ENCODE assay signal across 15 mouse cellular contexts in genomic region chr1:183194151-183194550, GRCm38 (mm10). TPM values are rescaled to one million over a fixed set of nuclear protein-coding genes. Genes with fewer than 3 reads are reported as not detected.
A peak's percentile ranks its signal among the peaks of the same experiment; 100 is the strongest.
DNase-seq lines count a peak whose midpoint lies in the region; ATAC-seq and TF ChIP-seq lines count a peak whose summit lies in the region.
"Had no signal": no experiment of that assay in that cellular context is flagged by ENCODE, and none has a peak within 500 bp of the region (broad histone marks: within the 10 kb centered on the region; RNA-seq: fewer than 3 reads in every experiment).

No protein-coding gene starts in this region.

- TF ChIP-seq CTCF in forebrain, postnatal 0 days (IDR thresholded peaks at IDR 0.05; ENCODE audit: low read depth): no peak
- no peak for TF ChIP-seq CTCF in lung, postnatal 0 days (IDR thresholded peaks at IDR 0.05)

- no peaks in the 10 kb centered on the region for H3K9me3 ChIP-seq in forebrain, postnatal 0 days (ENCODE audit: low read length)
- no peaks in the 10 kb centered on the region for H3K9me3 ChIP-seq in forebrain, embryonic 11.5 days (ENCODE audit: control insufficient read depth, low read length)
- no peaks in the 10 kb centered on the region for H3K9me3 ChIP-seq in limb, embryonic 12.5 days
- H3K9me3 ChIP-seq in limb, embryonic 10.5 days (replicated peaks): no peaks in the 10 kb centered on the region
- H3K9me3 ChIP-seq in embryonic facial prominence, embryonic 15.5 days (replicated peaks): no peaks in the 10 kb centered on the region
- H3K9me3 ChIP-seq in lung, postnatal 0 days (ENCODE audit: low read length): no peaks in the 10 kb centered on the region
- H3K9me3 ChIP-seq: hindbrain, embryonic 12.5 days had no signal

- peak; percentile 56 for DNase-seq in forebrain, postnatal 0 days
- DNase-seq in forebrain, embryonic 11.5 days (ENCODE audit: low spot score): no peak
- DNase-seq in limb, embryonic 10.5 days (ENCODE audit: low spot score): no peak
- peak; percentile 45 for DNase-seq in lung, postnatal 0 days (ENCODE audit: low spot score)
- no peak for DNase-seq in adrenal gland, postnatal 4 days (ENCODE audit: low spot score in 2 of 2)
- no peak for DNase-seq in testis, postnatal 14 days (ENCODE audit: low spot score)
- DNase-seq: cerebellum, postnatal 25 days; right cerebral cortex, postnatal 25 days; thymus, postnatal 25 days had no signal

- no peak overlapping the region for H3K4me3 ChIP-seq in forebrain, postnatal 0 days (ENCODE audit: low read depth, low read length)
- no peak overlapping the region for H3K4me3 ChIP-seq in forebrain, embryonic 11.5 days (ENCODE audit: low read depth, low read length)
- H3K4me3 ChIP-seq in limb, embryonic 12.5 days (replicated peaks): no peak overlapping the region
- H3K4me3 ChIP-seq in limb, embryonic 10.5 days: no peak overlapping the region
- H3K4me3 ChIP-seq in embryonic facial prominence, embryonic 15.5 days (replicated peaks): no peak overlapping the region
- H3K4me3 ChIP-seq in lung, postnatal 0 days (ENCODE audit: low read depth, low read length): 0 out of 2 replicates have a peak overlapping the region, but pooled peaks have one; percentile 8
- H3K4me3 ChIP-seq: hindbrain, embryonic 12.5 days had no signal

- no peak overlapping the region for H3K27ac ChIP-seq in forebrain, postnatal 0 days (ENCODE audit: low read depth, low read length)
- no peak overlapping the region for H3K27ac ChIP-seq in forebrain, embryonic 11.5 days (ENCODE audit: low read depth, low read length)
- H3K27ac ChIP-seq in limb, embryonic 12.5 days: peak overlapping the region; percentile 71; the same call in 1 of the 2 replicates
- no peak overlapping the region for H3K27ac ChIP-seq in limb, embryonic 10.5 days
- peak overlapping the region; percentile 24 for H3K27ac ChIP-seq in embryonic facial prominence, embryonic 15.5 days (replicated peaks)
- no peak overlapping the region for H3K27ac ChIP-seq in lung, postnatal 0 days (ENCODE audit: low read length)
- H3K27ac ChIP-seq: hindbrain, embryonic 12.5 days; liver, embryonic 14.5 days had no signal

- H3K36me3 ChIP-seq in forebrain, postnatal 0 days (ENCODE audit: insufficient read depth): no peaks in the 10 kb centered on the region
- no peaks in the 10 kb centered on the region for H3K36me3 ChIP-seq in forebrain, embryonic 11.5 days (ENCODE audit: control insufficient read depth, insufficient read depth, low read length)
- no peaks in the 10 kb centered on the region for H3K36me3 ChIP-seq in limb, embryonic 12.5 days
- H3K36me3 ChIP-seq in limb, embryonic 10.5 days: peaks cover 3% of the 10 kb centered on the region; the same call in 1 of the 2 replicates
- H3K36me3 ChIP-seq in embryonic facial prominence, embryonic 15.5 days: no peaks in the 10 kb centered on the region
- no peaks in the 10 kb centered on the region for H3K36me3 ChIP-seq in lung, postnatal 0 days (ENCODE audit: insufficient read depth, low read length)
- H3K36me3 ChIP-seq: hindbrain, embryonic 12.5 days had no signal

- H3K4me2 ChIP-seq in forebrain, postnatal 0 days (ENCODE audit: low read depth): no peak overlapping the region
- H3K4me2 ChIP-seq in forebrain, embryonic 11.5 days (ENCODE audit: low read depth, low read length, severe bottlenecking): no peak overlapping the region
- no peak overlapping the region for H3K4me2 ChIP-seq in limb, embryonic 12.5 days
- H3K4me2 ChIP-seq in embryonic facial prominence, embryonic 15.5 days (replicated peaks): no peak overlapping the region
- peak overlapping the region; percentile 37 for H3K4me2 ChIP-seq in lung, postnatal 0 days (replicated peaks; ENCODE audit: low read depth, low read length)
- H3K4me2 ChIP-seq: hindbrain, embryonic 12.5 days had no signal

- no peaks in the 10 kb centered on the region for H3K27me3 ChIP-seq in forebrain, postnatal 0 days (ENCODE audit: insufficient read depth, low read length)
- no peaks in the 10 kb centered on the region for H3K27me3 ChIP-seq in forebrain, embryonic 11.5 days (ENCODE audit: control insufficient read depth, insufficient read depth, low read length)
- no peaks in the 10 kb centered on the region for H3K27me3 ChIP-seq in limb, embryonic 12.5 days
- no peaks in the 10 kb centered on the region for H3K27me3 ChIP-seq in limb, embryonic 10.5 days (ENCODE audit: low read depth, poor library complexity, severe bottlenecking)
- H3K27me3 ChIP-seq in embryonic facial prominence, embryonic 15.5 days: no peaks in the 10 kb centered on the region
- no peaks in the 10 kb centered on the region for H3K27me3 ChIP-seq in lung, postnatal 0 days (replicated peaks; ENCODE audit: insufficient read depth, low read length)
- H3K27me3 ChIP-seq: hindbrain, embryonic 12.5 days had no signal

- no peaks in the 10 kb centered on the region; the same call in 1 of the 2 replicates for H3K4me1 ChIP-seq in forebrain, postnatal 0 days (ENCODE audit: insufficient read depth)
- 0 out of 2 replicates have a peak, but pooled peaks cover 3% of the 10 kb centered on the region for H3K4me1 ChIP-seq in forebrain, embryonic 11.5 days (replicated peaks; ENCODE audit: control insufficient read depth, insufficient read depth, low read length)
- H3K4me1 ChIP-seq in limb, embryonic 12.5 days (replicated peaks): peaks cover 65% of the 10 kb centered on the region
- peaks cover 77% of the 10 kb centered on the region for H3K4me1 ChIP-seq in limb, embryonic 10.5 days
- H3K4me1 ChIP-seq in embryonic facial prominence, embryonic 15.5 days: peaks cover 61% of the 10 kb centered on the region
- H3K4me1 ChIP-seq in lung, postnatal 0 days (ENCODE audit: insufficient read depth, low read depth, low read length): no peaks in the 10 kb centered on the region

- no peak for ATAC-seq in forebrain, postnatal 0 days
- no peak for ATAC-seq in forebrain, embryonic 11.5 days (replicated peaks; ENCODE audit: low FRiP score)
- no peak; the same call in 1 of the 2 replicates for ATAC-seq in limb, embryonic 12.5 days (ENCODE audit: insufficient number of reproducible peaks, insufficient read depth, low FRiP score, low TSS enrichment, low read depth)
- no peak; the same call in 1 of the 2 replicates for ATAC-seq in embryonic facial prominence, embryonic 15.5 days (ENCODE audit: insufficient number of reproducible peaks, low FRiP score, low TSS enrichment, low read depth)
- no peak for ATAC-seq in lung, postnatal 0 days
- ATAC-seq: activated CD4-positive, CD25-positive, alpha-beta regulatory T cell, adult 4 months; intestine, embryonic 16.5 days had no signal

- TF ChIP-seq EP300 in lung, postnatal 0 days (IDR thresholded peaks at IDR 0.05): no peak

- 24% methylated on average over 5 of the region's 5 CpGs for whole genome bisulfite sequencing in forebrain, postnatal 0 days
- WGBS in forebrain, embryonic 11.5 days: 39% methylated on average over 5 of the region's 5 CpGs
- 28% methylated on average over 5 of the region's 5 CpGs for WGBS in limb, embryonic 12.5 days
- WGBS in limb, embryonic 10.5 days: 54% methylated on average over 5 of the region's 5 CpGs
- WGBS in embryonic facial prominence, embryonic 15.5 days: 24% methylated on average over 5 of the region's 5 CpGs
- 25% methylated on average over 5 of the region's 5 CpGs for WGBS in lung, postnatal 0 days

- H3K9ac ChIP-seq in forebrain, postnatal 0 days: no peak overlapping the region
- H3K9ac ChIP-seq in forebrain, embryonic 11.5 days (ENCODE audit: low read length): no peak overlapping the region
- H3K9ac ChIP-seq in limb, embryonic 12.5 days (replicated peaks): no peak overlapping the region
- H3K9ac ChIP-seq in embryonic facial prominence, embryonic 15.5 days: no peak overlapping the region
- no peak overlapping the region for H3K9ac ChIP-seq in lung, postnatal 0 days (replicated peaks; ENCODE audit: low read depth)
- H3K9ac ChIP-seq: hindbrain, embryonic 12.5 days; liver, embryonic 14.5 days had no signal

RNA-seq across cellular contexts. Expression of gene Disp1, which starts 27.2 kb away (rescaled TPM):
- total RNA-seq in forebrain, postnatal 0 days (2014; rRNA removed): 7.2 and 12.7 TPM in 2 replicates
- polyA plus RNA-seq in forebrain, postnatal 0 days (2015; fragmentation: Nextera tagmentation; extraction: Ambion mirVana): 5.6 and 6.3 TPM in 2 replicates
- polyA plus RNA-seq in forebrain, embryonic 11.5 days (2014; fragmentation: Nextera tagmentation; extraction: Ambion mirVana): 11.3 and 11.4 TPM in 2 replicates
- polyA plus RNA-seq in limb, embryonic 12.5 days (2016; fragmentation: Nextera tagmentation; extraction: Ambion mirVana): 22.1 and 25.3 TPM in 2 replicates
- 21.8 and 23.1 TPM in 2 replicates for polyA plus RNA-seq in limb, embryonic 10.5 days (2016; fragmentation: Nextera tagmentation; extraction: Ambion mirVana)
- 17.8 and 18.3 TPM in 2 replicates for polyA plus RNA-seq in embryonic facial prominence, embryonic 15.5 days (2015; fragmentation: Nextera tagmentation; extraction: Ambion mirVana)
- polyA plus RNA-seq in lung, postnatal 0 days (2015; fragmentation: Nextera tagmentation; extraction: Ambion mirVana): 3.5 and 4.0 TPM in 2 replicates
- 10 to 100 TPM; 18.7 to 21.7 TPM for total RNA-seq in adrenal gland, postnatal 4 days (2021)

Comparison
In these comparisons a context has a peak if more than half of its experiments do, and no peak if none do; other contexts are left out.
1. DNase-seq: peak in forebrain, postnatal 0 days (single experiment) and lung, postnatal 0 days (single experiment); none in forebrain, embryonic 11.5 days (single experiment), limb, embryonic 10.5 days (single experiment), adrenal gland, postnatal 4 days (0 of 2) and testis, postnatal 14 days (single experiment).
2. H3K27ac ChIP-seq: peak in limb, embryonic 12.5 days (single experiment) and embryonic facial prominence, embryonic 15.5 days (single experiment); none in forebrain, postnatal 0 days (single experiment), forebrain, embryonic 11.5 days (single experiment), limb, embryonic 10.5 days (single experiment) and lung, postnatal 0 days (single experiment).